ENCODE assay signal across 8 mouse cellular contexts in the genomic region with DNA sequence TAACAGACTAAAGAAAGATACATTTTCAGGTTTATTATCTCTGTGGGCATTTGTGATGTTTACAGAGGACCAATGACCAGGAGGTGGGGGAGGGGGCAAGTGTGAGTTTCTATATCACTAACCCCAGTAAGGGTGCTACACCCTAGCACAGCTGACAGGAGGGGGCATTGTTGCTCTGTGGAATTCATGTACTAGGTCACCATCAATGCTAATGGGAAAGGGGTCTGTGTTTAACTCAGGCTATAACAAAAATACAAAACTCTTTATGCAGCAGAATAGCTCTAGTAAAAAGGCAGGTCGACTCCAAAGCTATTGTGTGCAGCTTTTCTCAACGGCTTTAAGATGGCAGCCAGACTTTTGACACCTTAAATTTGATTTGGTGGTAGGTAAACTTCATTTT.
DNase-seq lines count a peak whose midpoint lies in the region.

No protein-coding gene starts in this region.

- no peaks in the 10 kb centered on the region for H3K27me3 ChIP-seq in limb, embryonic 10.5 days (ENCODE audit: low read depth, poor library complexity, severe bottlenecking)
- no peaks in the 10 kb centered on the region for H3K27me3 ChIP-seq in midbrain, embryonic 10.5 days (ENCODE audit: low read depth, poor library complexity, severe bottlenecking)

- H3K27ac ChIP-seq in limb, embryonic 10.5 days: peak overlapping the region; percentile 88
- H3K27ac ChIP-seq in midbrain, embryonic 10.5 days (replicated peaks): peak overlapping the region; percentile 88

- intact Hi-C loops in heart, postnatal 10 days (cut with DNase I): loop anchor here (2.0 to 10.0 kb wide), 3 partner anchors 546 to 1080 kb away; no protein-coding TSS in a partner anchor

- peaks cover 61% of the 10 kb centered on the region for H3K4me1 ChIP-seq in limb, embryonic 10.5 days
- H3K4me1 ChIP-seq in midbrain, embryonic 10.5 days: peaks cover 36% of the 10 kb centered on the region

- WGBS in limb, embryonic 10.5 days: 27% methylated on average over 2 of the region's 2 CpGs
- WGBS in midbrain, embryonic 10.5 days: 34% methylated on average over 2 of the region's 2 CpGs

- H3K9me3 ChIP-seq in limb, embryonic 10.5 days (replicated peaks): no peaks in the 10 kb centered on the region
- H3K9me3 ChIP-seq in midbrain, embryonic 10.5 days (replicated peaks): peaks cover 5% of the 10 kb centered on the region; the same call in 1 of the 2 replicates

- DNase-seq in heart, adult 11 months: peak; percentile 40
- no peak for DNase-seq in heart, adult 9 months (ENCODE audit: low spot score in 2 of 2)
- DNase-seq in embryo, embryonic 10 days (ENCODE audit: low spot score): peak; percentile 82
- DNase-seq in heart, postnatal 10 days: peak; percentile 21
- peak; percentile 68 for DNase-seq in limb, embryonic 10.5 days (ENCODE audit: low spot score)
- peak; percentile 44 for DNase-seq in midbrain, embryonic 10.5 days (ENCODE audit: low spot score)
- no peak for DNase-seq in spleen, postnatal 4 days (ENCODE audit: low spot score in 2 of 2)
- DNase-seq in cerebellum, adult 9-11 months: no peak

- 0 out of 2 replicates have a peak, but pooled peaks cover 2% of the 10 kb centered on the region for H3K36me3 ChIP-seq in limb, embryonic 10.5 days
- no peaks in the 10 kb centered on the region for H3K36me3 ChIP-seq in midbrain, embryonic 10.5 days

- H3K4me3 ChIP-seq in limb, embryonic 10.5 days: peak overlapping the region; percentile 41; the same call in 1 of the 2 replicates
- H3K4me3 ChIP-seq in midbrain, embryonic 10.5 days: no peak overlapping the region

Comparison
In these comparisons a context has a peak if more than half of its experiments do, and no peak if none do; other contexts are left out.
1. DNase-seq: peak in heart, adult 11 months (single experiment), embryo, embryonic 10 days (single experiment), heart, postnatal 10 days (2 of 2), limb, embryonic 10.5 days (single experiment) and midbrain, embryonic 10.5 days (single experiment); none in heart, adult 9 months (0 of 2), spleen, postnatal 4 days (0 of 2) and cerebellum, adult 9-11 months (single experiment).